Mouse (Mus musculus): ENCODE data around the gene Ttll3.

Ttll3 gene

GRCm38 (mm10) chr6:113428006-113428405, 38.9 kb downstream of the Ttll3 start:
- DNase-seq = no peak

- no peak for DNase-seq
Measured at GRCm38 (mm10) chr6:113429965-113430364, 40.9 kb downstream of the Ttll3 start.

GRCm38 (mm10) chr6:113430846-113431245, 41.8 kb downstream of the Ttll3 start:
- no peak for DNase-seq

GRCm38 (mm10) chr6:113431801-113432200, 42.7 kb downstream of the Ttll3 start:
- no peak for DNase-seq

- no peak for DNase-seq
Measured at GRCm38 (mm10) chr6:113433661-113434060, 44.6 kb downstream of the Ttll3 start.

GRCm38 (mm10) chr6:113434691-113435090, 45.6 kb downstream of the Ttll3 start:
- no peak for DNase-seq

- DNase-seq = no peak
Measured at GRCm38 (mm10) chr6:113435664-113436205, 46.7 kb downstream of the Ttll3 start, which contains the start of gene Cidec. Gene Cidec, minus strand, starts transcription at chr6:113435760.

GRCm38 (mm10) chr6:113437135-113437534, 48.1 kb downstream of the Ttll3 start:
- DNase-seq = no peak

- no peak for DNase-seq
Measured at GRCm38 (mm10) chr6:113438721-113439430, 49.8 kb downstream of the Ttll3 start.

GRCm38 (mm10) chr6:113440686-113441085, 51.6 kb downstream of the Ttll3 start:
- DNase-seq = no peak

- DNase-seq = peak; percentile 82
Measured at GRCm38 (mm10) chr6:113441147-113441680, 52.2 kb downstream of the Ttll3 start.

- DNase-seq = no peak
Measured at GRCm38 (mm10) chr6:113442087-113442441, 53.0 kb downstream of the Ttll3 start.

- peak; percentile 94 for DNase-seq
Measured at GRCm38 (mm10) chr6:113442442-113443090, 53.5 kb downstream of the Ttll3 start, which contains the start of gene Jagn1. Gene Jagn1, plus strand, starts transcription at chr6:113442569.

- no peak for DNase-seq
Measured at GRCm38 (mm10) chr6:113443091-113443490, 54.0 kb downstream of the Ttll3 start.

- peak; percentile 30 for DNase-seq
Measured at GRCm38 (mm10) chr6:113444207-113444965, 55.3 kb downstream of the Ttll3 start.

- DNase-seq = no peak
Measured at GRCm38 (mm10) chr6:113447639-113448038, 58.6 kb downstream of the Ttll3 start.

GRCm38 (mm10) chr6:113451839-113452238, 62.8 kb downstream of the Ttll3 start:
- peak; percentile 39 for DNase-seq

- no peak for DNase-seq
Measured at GRCm38 (mm10) chr6:113455007-113455406, 65.9 kb downstream of the Ttll3 start.

GRCm38 (mm10) chr6:113457952-113458534, 69.0 kb downstream of the Ttll3 start, which contains the start of gene Il17re:
Gene Il17re, plus strand, starts transcription at chr6:113458484.
- no peak for DNase-seq

- DNase-seq = peak; percentile 56
Measured at GRCm38 (mm10) chr6:113458635-113459034, 69.6 kb downstream of the Ttll3 start.

- no peak for DNase-seq
Measured at GRCm38 (mm10) chr6:113464040-113464439, 75.0 kb downstream of the Ttll3 start.

Data from kidney, postnatal 14 days (tissue).